Mouse (Mus musculus): ENCODE measurements at regions not wholly inside any gene's neighbourhood (a gene's known extent, or its start where the extent isn't known, plus 50 kb on each side); places are given as distances from the start of the nearest gene placed in this dataset.

- DNase-seq (ENCODE audit: low spot score): no peak
Measured at GRCm38 (mm10) chr1:61273843-61274242, 296.1 kb downstream of the Icos start.

GRCm38 (mm10) chr1:61274244-61274643, 296.5 kb downstream of the Icos start:
- DNase-seq (ENCODE audit: low spot score): no peak

- no peak for DNase-seq (ENCODE audit: low spot score)
Measured at GRCm38 (mm10) chr1:61277170-61277710, 299.5 kb downstream of the Icos start.

GRCm38 (mm10) chr1:61288185-61288584, 310.5 kb downstream of the Icos start:
- DNase-seq (ENCODE audit: low spot score): no peak

- DNase-seq (ENCODE audit: low spot score): no peak
Measured at GRCm38 (mm10) chr1:61288946-61289345, 311.2 kb downstream of the Icos start.

- no peak for DNase-seq (ENCODE audit: low spot score)
Measured at GRCm38 (mm10) chr1:61289552-61289951, 311.8 kb downstream of the Icos start.

GRCm38 (mm10) chr1:61293106-61293505, 315.4 kb downstream of the Icos start:
- DNase-seq (ENCODE audit: low spot score): no peak

GRCm38 (mm10) chr1:61295219-61295618, 317.5 kb downstream of the Icos start:
- no peak for DNase-seq (ENCODE audit: low spot score)

- DNase-seq (ENCODE audit: low spot score): no peak
Measured at GRCm38 (mm10) chr1:61296831-61297230, 319.1 kb downstream of the Icos start.

- no peak for DNase-seq (ENCODE audit: low spot score)
Measured at GRCm38 (mm10) chr1:61297361-61297760, 319.6 kb downstream of the Icos start.

GRCm38 (mm10) chr1:61298064-61298463, 320.3 kb downstream of the Icos start:
- no peak for DNase-seq (ENCODE audit: low spot score)

GRCm38 (mm10) chr1:61298779-61299178, 321.1 kb downstream of the Icos start:
- DNase-seq (ENCODE audit: low spot score): no peak

GRCm38 (mm10) chr1:61300491-61300890, 322.8 kb downstream of the Icos start:
- no peak for DNase-seq (ENCODE audit: low spot score)

GRCm38 (mm10) chr1:61301041-61302030, 323.6 kb downstream of the Icos start:
- no peak for DNase-seq (ENCODE audit: low spot score)

- DNase-seq (ENCODE audit: low spot score): no peak
Measured at GRCm38 (mm10) chr1:61302570-61303071, 324.9 kb downstream of the Icos start.

GRCm38 (mm10) chr1:61306296-61306695, 328.6 kb downstream of the Icos start:
- DNase-seq (ENCODE audit: low spot score): no peak

GRCm38 (mm10) chr1:61309563-61309962, 329.1 kb upstream of the Pard3b start:
- no peak for DNase-seq (ENCODE audit: low spot score)

GRCm38 (mm10) chr1:61310063-61310760, 328.4 kb upstream of the Pard3b start:
- DNase-seq (ENCODE audit: low spot score): no peak

GRCm38 (mm10) chr1:61310761-61311090, 327.9 kb upstream of the Pard3b start:
- DNase-seq (ENCODE audit: low spot score): no peak

- no peak for DNase-seq (ENCODE audit: low spot score)
Measured at GRCm38 (mm10) chr1:61313196-61313595, 325.4 kb upstream of the Pard3b start.

- no peak for DNase-seq (ENCODE audit: low spot score)
Measured at GRCm38 (mm10) chr1:61316261-61316660, 322.4 kb upstream of the Pard3b start.

- no peak for DNase-seq (ENCODE audit: low spot score)
Measured at GRCm38 (mm10) chr1:61316736-61317135, 321.9 kb upstream of the Pard3b start.

GRCm38 (mm10) chr1:61318042-61318441, 320.6 kb upstream of the Pard3b start:
- DNase-seq (ENCODE audit: low spot score): no peak
